Mouse (Mus musculus): Measurements from ENCODE around the gene Htr1d. TPM values are rescaled to one million over a fixed set of nuclear protein-coding genes. Genes with fewer than 3 reads are reported as not detected.

Gene Htr1d
- polyA plus RNA-seq, 1 experiment = not detected

DNA sequence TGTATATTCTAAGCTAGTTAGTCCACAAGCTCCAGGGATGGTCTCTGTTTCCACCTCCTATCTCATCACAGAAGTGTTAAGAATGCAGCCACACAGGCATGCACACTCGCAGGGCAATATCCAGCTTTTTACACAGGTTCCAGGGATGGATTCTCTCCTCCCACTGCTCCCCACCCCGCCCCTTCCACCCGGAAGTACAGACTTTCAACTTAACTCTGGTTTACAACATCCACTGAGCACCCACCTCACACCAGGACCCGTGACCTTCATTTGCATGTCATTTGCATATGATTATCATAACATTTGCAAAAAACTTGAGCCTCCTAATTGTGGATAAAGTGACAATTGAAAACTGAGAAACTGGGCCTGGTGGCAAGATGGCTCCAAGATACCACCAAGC lies 21.2 kb downstream of the Htr1d start:
- TF ChIP-seq POLR2A (IDR thresholded peaks at IDR 0.05; ENCODE audit: insufficient read depth, low read depth, low read length) (no peak), CTCF (IDR thresholded peaks at IDR 0.05; ENCODE audit: insufficient read depth, low read depth, low read length) (no peak)
- WGBS = 69% methylated on average over 4 of the region's 4 CpGs
- no peaks in the 10 kb centered on the region for H3K4me1 ChIP-seq (ENCODE audit: control insufficient read depth, insufficient read depth, low read length)

DNA sequence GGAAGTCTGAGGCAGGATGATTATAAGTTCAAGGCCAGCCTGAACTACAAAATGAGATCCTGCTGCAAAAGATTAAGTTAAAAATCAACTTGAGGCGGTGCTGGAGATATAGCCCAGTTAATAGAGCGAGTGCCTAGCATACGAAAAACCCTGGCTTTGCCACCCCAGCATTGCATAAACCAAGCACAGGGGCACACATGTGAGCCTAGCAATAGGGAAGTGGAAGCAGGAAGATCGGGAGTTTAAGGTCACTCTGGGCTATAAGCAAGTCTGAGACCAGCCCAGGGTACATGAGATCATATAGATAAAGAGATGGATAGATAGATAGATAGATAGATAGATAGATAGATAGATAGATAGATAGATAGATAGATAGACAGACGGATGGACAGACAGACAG lies 26.5 kb downstream of the Htr1d start:
- H3K27ac ChIP-seq (ENCODE audit: insufficient read depth, low read depth, low read length) = no peak overlapping the region
- TF ChIP-seq POLR2A (IDR thresholded peaks at IDR 0.05; ENCODE audit: insufficient read depth, low read depth, low read length) (no peak), CTCF (IDR thresholded peaks at IDR 0.05; ENCODE audit: insufficient read depth, low read depth, low read length) (no peak)
- 96% methylated on average over 5 of the region's 5 CpGs for WGBS
- H3K4me3 ChIP-seq (ENCODE audit: insufficient read depth, low read depth, low read length) = no peak overlapping the region
- H3K4me1 ChIP-seq (ENCODE audit: control insufficient read depth, insufficient read depth, low read length) = no peaks in the 10 kb centered on the region

More for the DNA sequence above, 21.2 kb downstream of the Htr1d start:
- Histone ChIP-seq H3K4me3 (ENCODE audit: insufficient read depth, low read depth, low read length) (no peak overlapping the region), H3K27ac (ENCODE audit: insufficient read depth, low read depth, low read length) (no peak overlapping the region)

DNA sequence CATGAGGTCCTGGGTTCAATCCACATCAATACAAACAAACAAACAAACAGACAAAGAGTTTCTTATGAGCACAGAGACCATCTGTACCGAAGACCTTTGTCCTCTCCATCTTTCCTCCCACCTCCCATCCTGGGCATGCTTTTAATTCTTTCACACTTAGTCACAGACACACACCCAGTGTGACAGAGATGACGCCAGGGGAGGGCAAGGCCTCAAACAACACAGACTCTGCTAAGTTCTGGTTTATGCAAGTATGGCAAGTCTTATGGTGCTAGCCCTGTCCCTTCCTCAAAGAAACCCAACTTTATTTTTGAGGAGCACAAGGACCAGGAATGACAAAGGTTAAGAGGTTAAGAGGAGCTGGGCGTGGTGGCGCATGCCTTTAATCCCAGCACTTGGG lies 26.9 kb downstream of the Htr1d start:
- Histone ChIP-seq H3K4me1 (ENCODE audit: control insufficient read depth, insufficient read depth, low read length) (no peaks in the 10 kb centered on the region), H3K27ac (ENCODE audit: insufficient read depth, low read depth, low read length) (no peak overlapping the region), H3K4me3 (ENCODE audit: insufficient read depth, low read depth, low read length) (no peak overlapping the region)
- TF ChIP-seq POLR2A (IDR thresholded peaks at IDR 0.05; ENCODE audit: insufficient read depth, low read depth, low read length) (no peak), CTCF (IDR thresholded peaks at IDR 0.05; ENCODE audit: insufficient read depth, low read depth, low read length) (no peak)
- 91% methylated on average over 4 of the region's 4 CpGs for WGBS

DNA sequence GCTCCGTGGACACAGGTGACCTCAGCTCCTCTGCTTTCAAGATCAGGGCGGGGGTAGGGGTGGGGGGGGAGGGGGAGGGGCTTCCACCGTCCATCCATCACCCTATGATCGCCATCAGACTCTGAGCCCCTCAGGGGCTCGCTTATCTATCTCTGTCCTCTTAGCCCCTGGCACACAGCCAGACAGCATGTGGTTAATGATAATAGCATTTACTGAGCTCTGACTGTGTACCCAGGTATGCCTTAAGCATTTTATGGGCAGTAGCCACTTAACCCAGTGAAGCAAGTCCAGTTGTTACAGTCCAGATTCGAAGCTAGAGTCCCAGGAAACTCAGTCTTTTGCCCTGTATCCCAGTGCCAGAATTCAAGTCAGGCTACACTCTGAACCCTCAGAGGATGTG lies 28.2 kb downstream of the Htr1d start:
- 46% methylated on average over 6 of the region's 6 CpGs for WGBS
- TF ChIP-seq CTCF (IDR thresholded peaks at IDR 0.05; ENCODE audit: insufficient read depth, low read depth, low read length) = no peak
- no peak for TF ChIP-seq POLR2A (IDR thresholded peaks at IDR 0.05; ENCODE audit: insufficient read depth, low read depth, low read length)
- no peak overlapping the region for H3K4me3 ChIP-seq (ENCODE audit: insufficient read depth, low read depth, low read length)

DNA sequence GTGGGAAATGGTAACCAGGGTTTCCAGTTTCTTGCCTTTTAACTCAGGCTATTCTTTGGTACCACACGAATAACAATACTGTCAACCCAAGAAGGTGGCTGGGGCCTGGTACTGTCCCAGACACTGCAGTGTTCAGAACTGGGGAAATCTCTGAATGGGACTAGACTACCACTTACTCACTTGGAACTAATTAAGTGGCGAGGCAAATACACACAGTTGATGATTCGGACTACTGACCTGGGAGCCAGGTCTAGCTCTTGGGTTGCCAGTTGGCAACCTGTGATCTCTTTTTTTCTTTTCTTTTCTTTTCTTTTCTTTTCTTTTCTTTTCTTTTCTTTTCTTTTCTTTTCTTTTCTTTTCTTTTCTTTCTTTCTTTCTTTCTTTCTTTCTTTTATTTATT lies 29.0 kb downstream of the Htr1d start:
- TF ChIP-seq POLR2A (IDR thresholded peaks at IDR 0.05; ENCODE audit: insufficient read depth, low read depth, low read length) (no peak), CTCF (IDR thresholded peaks at IDR 0.05; ENCODE audit: insufficient read depth, low read depth, low read length) (no peak)
- 88% methylated on average over 3 of the region's 3 CpGs for WGBS

More for the DNA sequence above, 28.2 kb downstream of the Htr1d start:
- Histone ChIP-seq H3K27ac (ENCODE audit: insufficient read depth, low read depth, low read length) (no peak overlapping the region), H3K4me1 (ENCODE audit: control insufficient read depth, insufficient read depth, low read length) (no peaks in the 10 kb centered on the region)

DNA sequence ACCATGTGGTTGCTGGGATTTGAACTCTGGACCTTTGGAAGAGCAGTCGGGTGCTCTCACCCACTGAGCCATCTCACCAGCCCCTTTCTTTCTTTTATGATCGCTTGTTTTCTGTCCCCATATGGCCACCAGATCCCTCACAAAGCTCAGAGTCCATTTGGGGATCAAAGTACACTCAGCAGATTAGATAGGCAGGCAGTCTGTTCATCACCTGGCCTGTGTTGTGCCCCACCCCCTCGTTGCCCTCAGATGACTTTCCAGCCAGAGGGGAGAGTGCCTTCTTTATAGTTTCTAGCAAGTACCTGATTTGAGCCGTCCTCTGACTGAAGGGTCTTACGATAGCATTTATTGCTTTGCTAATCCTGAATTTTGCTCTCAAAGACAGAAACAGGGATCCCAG lies 29.5 kb downstream of the Htr1d start:
- Histone ChIP-seq H3K4me1 (ENCODE audit: control insufficient read depth, insufficient read depth, low read length) (no peaks in the 10 kb centered on the region), H3K4me3 (ENCODE audit: insufficient read depth, low read depth, low read length) (no peak overlapping the region), H3K27ac (ENCODE audit: insufficient read depth, low read depth, low read length) (no peak overlapping the region)
- no peak for TF ChIP-seq POLR2A (IDR thresholded peaks at IDR 0.05; ENCODE audit: insufficient read depth, low read depth, low read length)
- no peak for TF ChIP-seq CTCF (IDR thresholded peaks at IDR 0.05; ENCODE audit: insufficient read depth, low read depth, low read length)
- 80% methylated on average over 5 of the region's 5 CpGs for WGBS

More for the DNA sequence above, 29.0 kb downstream of the Htr1d start:
- Histone ChIP-seq H3K4me3 (ENCODE audit: insufficient read depth, low read depth, low read length) (no peak overlapping the region), H3K27ac (ENCODE audit: insufficient read depth, low read depth, low read length) (no peak overlapping the region), H3K4me1 (ENCODE audit: control insufficient read depth, insufficient read depth, low read length) (no peaks in the 10 kb centered on the region)

DNA sequence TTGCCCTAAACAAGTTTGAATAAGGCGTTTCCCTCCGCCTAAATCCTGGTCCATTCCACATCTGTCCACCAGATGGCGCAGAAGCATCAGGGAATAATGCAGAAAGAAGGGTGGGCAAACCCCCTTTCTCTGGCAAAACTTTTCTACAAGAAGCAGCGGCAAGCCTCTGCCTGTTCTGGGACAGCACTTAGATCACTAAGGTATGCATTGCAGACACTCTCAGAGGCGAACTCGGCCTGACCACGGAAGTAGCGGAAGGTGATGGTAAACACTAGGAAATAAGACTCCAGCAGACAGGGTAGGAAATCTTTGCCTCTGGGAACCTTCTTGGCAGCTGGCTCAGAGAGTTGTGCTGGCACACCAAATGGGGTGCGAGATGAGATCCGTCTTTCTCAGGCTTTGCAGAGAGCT lies 31.5 kb downstream of the Htr1d start:
- Histone ChIP-seq H3K4me1 (ENCODE audit: control insufficient read depth, insufficient read depth, low read length) (no peaks in the 10 kb centered on the region), H3K27ac (ENCODE audit: insufficient read depth, low read depth, low read length) (no peak overlapping the region), H3K4me3 (ENCODE audit: insufficient read depth, low read depth, low read length) (peak overlapping the region; percentile 3; the same call in 1 of the 2 replicates)
- TF ChIP-seq POLR2A (IDR thresholded peaks at IDR 0.05; ENCODE audit: insufficient read depth, low read depth, low read length) = no peak
- TF ChIP-seq CTCF (IDR thresholded peaks at IDR 0.05; ENCODE audit: insufficient read depth, low read depth, low read length) = peak; percentile 57
- WGBS = 4% methylated on average over 10 of the region's 10 CpGs

DNA sequence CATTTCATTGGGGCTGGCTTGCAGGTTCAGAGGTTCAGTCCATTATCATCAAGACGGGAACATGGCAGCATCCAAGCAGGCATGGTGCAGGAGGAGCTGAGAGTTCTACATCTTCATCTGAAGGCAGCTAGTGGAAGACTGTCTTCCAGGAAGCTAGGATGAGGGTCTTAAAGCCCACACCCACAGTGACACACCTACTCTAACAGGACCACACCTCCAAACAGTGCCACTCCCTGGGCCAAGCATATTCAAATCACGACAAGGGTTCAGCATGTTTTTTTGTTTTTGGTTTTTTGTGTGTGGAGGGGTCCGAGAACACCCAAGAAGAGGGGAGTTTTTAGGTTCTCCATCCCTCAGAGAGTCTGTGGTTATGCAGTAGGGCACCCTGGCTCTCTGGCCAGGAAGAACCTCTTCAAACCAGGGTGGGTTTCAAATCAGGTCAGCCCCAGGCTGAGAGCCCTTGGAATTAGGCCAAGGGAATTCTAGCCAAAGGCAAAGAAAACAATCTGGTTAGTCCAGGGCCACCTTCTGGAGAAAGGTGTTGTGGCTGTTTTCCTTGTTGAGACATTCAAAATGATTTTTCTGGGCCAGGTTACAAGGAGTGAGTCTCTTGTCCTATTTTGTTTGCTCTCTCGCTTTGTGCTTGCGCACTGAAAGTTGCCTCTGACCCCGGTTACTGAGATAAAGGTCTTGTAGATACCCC lies 33.3 kb downstream of the Htr1d start:
- 92% methylated on average over 6 of the region's 6 CpGs for whole genome bisulfite sequencing
- TF ChIP-seq POLR2A (IDR thresholded peaks at IDR 0.05; ENCODE audit: insufficient read depth, low read depth, low read length) (no peak), CTCF (IDR thresholded peaks at IDR 0.05; ENCODE audit: insufficient read depth, low read depth, low read length) (no peak)

DNA sequence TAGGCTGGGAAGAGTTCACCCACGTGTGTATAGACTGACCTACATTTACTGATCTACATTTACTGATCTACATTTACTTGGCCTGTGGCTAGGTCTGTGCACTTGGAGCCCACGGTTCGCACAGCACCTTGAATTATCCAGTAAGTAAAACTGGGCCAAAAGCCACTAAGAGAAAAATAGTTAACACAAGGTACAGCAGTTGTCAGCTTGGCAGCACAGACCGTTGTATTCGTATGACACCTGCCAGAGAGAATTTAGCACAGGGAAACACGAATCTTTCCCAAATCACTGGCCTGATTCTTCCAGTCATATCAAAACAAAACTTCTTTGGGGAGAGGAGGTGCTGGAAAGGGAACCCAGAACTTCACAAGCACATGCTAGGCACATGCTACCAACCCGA lies 35.0 kb downstream of the Htr1d start:
- H3K4me3 ChIP-seq (ENCODE audit: insufficient read depth, low read depth, low read length) = no peak overlapping the region
- TF ChIP-seq CTCF (IDR thresholded peaks at IDR 0.05; ENCODE audit: insufficient read depth, low read depth, low read length) = no peak
- TF ChIP-seq POLR2A (IDR thresholded peaks at IDR 0.05; ENCODE audit: insufficient read depth, low read depth, low read length) = no peak
- peaks cover 4% of the 10 kb centered on the region; the same call in 1 of the 2 replicates for H3K4me1 ChIP-seq (ENCODE audit: control insufficient read depth, insufficient read depth, low read length)
- 88% methylated on average over 7 of the region's 7 CpGs for WGBS
- no peak overlapping the region for H3K27ac ChIP-seq (ENCODE audit: insufficient read depth, low read depth, low read length)

More for the DNA sequence above, 33.3 kb downstream of the Htr1d start:
- Histone ChIP-seq H3K4me3 (ENCODE audit: insufficient read depth, low read depth, low read length) (no peak overlapping the region), H3K27ac (ENCODE audit: insufficient read depth, low read depth, low read length) (no peak overlapping the region), H3K4me1 (ENCODE audit: control insufficient read depth, insufficient read depth, low read length) (no peaks in the 10 kb centered on the region)

Data from olfactory bulb, adult 2 months (tissue).